Mouse (Mus musculus): ENCODE measurements around the gene Xirp1. TPM values are rescaled to one million over a fixed set of nuclear protein-coding genes. Genes with fewer than 3 reads are reported as not detected.
A peak's percentile ranks its signal among the peaks of the same experiment; 100 is the strongest.

The Xirp1 gene
- polyA plus RNA-seq, 1 experiment from 2014 or later, result 0.44 TPM

- Histone ChIP-seq H3K9me3 (peaks cover 5% of the 10 kb centered on the region; the same call in 1 of the 2 replicates), H3K4me1 (replicated peaks) (peaks cover 12% of the 10 kb centered on the region), H3K4me2 (no peak overlapping the region), H3K36me3 (no peaks in the 10 kb centered on the region), H3K27me3 (no peaks in the 10 kb centered on the region), H3K27ac (no peak overlapping the region), H3K9ac (replicated peaks) (no peak overlapping the region), H3K4me3 (replicated peaks) (no peak overlapping the region)
- 66% methylated on average over 3 of the region's 3 CpGs for WGBS
- no peak for ATAC-seq (ENCODE audit: insufficient number of reproducible peaks, insufficient read depth, low FRiP score, low TSS enrichment, low read depth)
These were observed 17.5 kb downstream of the Xirp1 start for GRCm38 (mm10) chr9:120005936-120006335.

- Histone ChIP-seq H3K9ac (replicated peaks) (no peak overlapping the region), H3K27me3 (no peaks in the 10 kb centered on the region), H3K27ac (no peak overlapping the region), H3K4me3 (replicated peaks) (no peak overlapping the region), H3K4me1 (replicated peaks) (peaks cover 12% of the 10 kb centered on the region), H3K9me3 (peaks cover 3% of the 10 kb centered on the region; the same call in 1 of the 2 replicates), H3K36me3 (no peaks in the 10 kb centered on the region), H3K4me2 (no peak overlapping the region)
- ATAC-seq (ENCODE audit: insufficient number of reproducible peaks, insufficient read depth, low FRiP score, low TSS enrichment, low read depth), result no peak
- 75% methylated on average over 5 of the region's 5 CpGs for WGBS
These were observed 20.5 kb downstream of the Xirp1 start for GRCm38 (mm10) chr9:120002893-120003292.

GRCm38 (mm10) chr9:120001945-120002725, 21.3 kb downstream of the Xirp1 start:
- Histone ChIP-seq H3K4me3 (replicated peaks) (peak overlapping the region; percentile 42), H3K27ac (peak overlapping the region; percentile 78), H3K4me1 (replicated peaks) (peaks cover 12% of the 10 kb centered on the region), H3K36me3 (no peaks in the 10 kb centered on the region), H3K27me3 (no peaks in the 10 kb centered on the region), H3K4me2 (peak overlapping the region; percentile 59), H3K9me3 (no peaks in the 10 kb centered on the region), H3K9ac (replicated peaks) (peak overlapping the region; percentile 53; the same call in 1 of the 2 replicates)
- peak; percentile 83 for ATAC-seq (ENCODE audit: insufficient number of reproducible peaks, insufficient read depth, low FRiP score, low TSS enrichment, low read depth)
- 11% methylated on average over 31 of the region's 31 CpGs for WGBS

- Histone ChIP-seq H3K4me1 (replicated peaks) (peaks cover 12% of the 10 kb centered on the region), H3K4me2 (no peak overlapping the region)
These were observed 22.6 kb downstream of the Xirp1 start for GRCm38 (mm10) chr9:120000761-120001160.

GRCm38 (mm10) chr9:119999636-120000035, 23.8 kb downstream of the Xirp1 start:
- no peaks in the 10 kb centered on the region for H3K9me3 ChIP-seq
- no peak overlapping the region for H3K27ac ChIP-seq
- no peak overlapping the region for H3K4me2 ChIP-seq
- no peak for ATAC-seq (ENCODE audit: insufficient number of reproducible peaks, insufficient read depth, low FRiP score, low TSS enrichment, low read depth)
- no peaks in the 10 kb centered on the region for H3K27me3 ChIP-seq
- H3K9ac ChIP-seq (replicated peaks), result no peak overlapping the region
- no peak overlapping the region for H3K4me3 ChIP-seq (replicated peaks)
- no peaks in the 10 kb centered on the region for H3K36me3 ChIP-seq
- WGBS, result 85% methylated on average over 6 of the region's 6 CpGs
- peaks cover 12% of the 10 kb centered on the region for H3K4me1 ChIP-seq (replicated peaks)

More at GRCm38 (mm10) chr9:120000761-120001160, 22.6 kb downstream of the Xirp1 start:
- no peak overlapping the region for H3K27ac ChIP-seq
- H3K4me3 ChIP-seq (replicated peaks), result no peak overlapping the region
- no peaks in the 10 kb centered on the region for H3K9me3 ChIP-seq
- H3K36me3 ChIP-seq, result no peaks in the 10 kb centered on the region
- WGBS, result 74% methylated on average over 5 of the region's 5 CpGs
- no peaks in the 10 kb centered on the region for H3K27me3 ChIP-seq
- ATAC-seq (ENCODE audit: insufficient number of reproducible peaks, insufficient read depth, low FRiP score, low TSS enrichment, low read depth), result no peak
- no peak overlapping the region for H3K9ac ChIP-seq (replicated peaks)

GRCm38 (mm10) chr9:119998776-119999175, 24.6 kb downstream of the Xirp1 start:
- no peak for ATAC-seq (ENCODE audit: insufficient number of reproducible peaks, insufficient read depth, low FRiP score, low TSS enrichment, low read depth)
- no peak overlapping the region for H3K4me3 ChIP-seq (replicated peaks)
- no peaks in the 10 kb centered on the region for H3K9me3 ChIP-seq
- peaks cover 12% of the 10 kb centered on the region for H3K4me1 ChIP-seq (replicated peaks)
- 82% methylated on average over 1 of the region's 1 CpGs for WGBS
- no peaks in the 10 kb centered on the region for H3K36me3 ChIP-seq
- no peak overlapping the region for H3K27ac ChIP-seq
- H3K9ac ChIP-seq (replicated peaks), result no peak overlapping the region
- H3K27me3 ChIP-seq, result no peaks in the 10 kb centered on the region
- no peak overlapping the region for H3K4me2 ChIP-seq

DNA sequence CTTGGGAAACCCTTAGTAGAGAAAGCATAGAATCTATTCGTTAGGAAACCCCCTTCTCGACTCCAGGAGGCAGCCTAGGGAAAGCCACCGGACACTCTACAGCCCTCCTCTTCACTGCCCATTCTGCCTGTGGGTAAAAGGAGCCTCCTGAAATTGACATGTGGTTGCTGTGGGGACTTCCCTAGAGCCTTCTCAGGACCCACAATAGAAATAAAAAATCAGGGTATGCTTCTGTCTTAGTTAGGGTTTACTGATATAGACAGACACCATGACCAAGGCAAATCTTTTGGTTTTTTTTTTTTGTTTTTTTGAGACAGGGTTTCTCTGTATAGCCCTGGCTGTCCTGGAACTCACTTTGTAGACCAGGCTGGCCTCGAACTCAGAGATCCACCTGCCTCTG, 27.3 kb downstream of the Xirp1 start:
- Histone ChIP-seq H3K36me3 (no peaks in the 10 kb centered on the region), H3K4me2 (no peak overlapping the region), H3K27ac (no peak overlapping the region), H3K9ac (replicated peaks) (no peak overlapping the region), H3K27me3 (peaks cover 12% of the 10 kb centered on the region), H3K4me1 (replicated peaks) (no peaks in the 10 kb centered on the region), H3K4me3 (replicated peaks) (no peak overlapping the region), H3K9me3 (no peaks in the 10 kb centered on the region)
- ATAC-seq (ENCODE audit: insufficient number of reproducible peaks, insufficient read depth, low FRiP score, low TSS enrichment, low read depth), result no peak
- WGBS, result 90% methylated on average over 4 of the region's 4 CpGs

DNA sequence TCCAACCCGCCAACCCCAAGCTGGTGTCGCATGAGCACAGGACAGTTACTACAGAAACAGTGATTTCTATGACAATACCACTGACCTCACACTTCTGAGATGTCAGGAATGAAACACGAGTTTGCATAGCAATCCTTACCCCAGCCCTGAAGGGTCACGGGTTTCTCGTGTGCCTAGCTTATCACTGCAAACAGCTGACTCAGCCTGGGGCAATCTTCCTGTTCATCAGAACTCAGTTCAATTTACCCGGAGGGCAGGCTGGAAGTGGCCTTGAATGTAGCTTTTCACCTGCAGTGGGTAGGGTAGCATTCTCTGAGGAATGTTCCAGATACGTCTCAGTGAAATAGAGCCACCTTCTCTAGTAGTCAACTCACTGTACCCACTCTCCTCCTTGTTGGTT, 29.2 kb downstream of the Xirp1 start:
- peaks cover 15% of the 10 kb centered on the region for H3K27me3 ChIP-seq
- H3K27ac ChIP-seq, result no peak overlapping the region
- H3K4me1 ChIP-seq (replicated peaks), result no peaks in the 10 kb centered on the region
- WGBS, result 74% methylated on average over 7 of the region's 7 CpGs
- no peak overlapping the region for H3K9ac ChIP-seq (replicated peaks)
- no peaks in the 10 kb centered on the region for H3K36me3 ChIP-seq
- H3K9me3 ChIP-seq, result no peaks in the 10 kb centered on the region
- no peak overlapping the region for H3K4me3 ChIP-seq (replicated peaks)
- ATAC-seq (ENCODE audit: insufficient number of reproducible peaks, insufficient read depth, low FRiP score, low TSS enrichment, low read depth), result no peak
- no peak overlapping the region for H3K4me2 ChIP-seq

DNA sequence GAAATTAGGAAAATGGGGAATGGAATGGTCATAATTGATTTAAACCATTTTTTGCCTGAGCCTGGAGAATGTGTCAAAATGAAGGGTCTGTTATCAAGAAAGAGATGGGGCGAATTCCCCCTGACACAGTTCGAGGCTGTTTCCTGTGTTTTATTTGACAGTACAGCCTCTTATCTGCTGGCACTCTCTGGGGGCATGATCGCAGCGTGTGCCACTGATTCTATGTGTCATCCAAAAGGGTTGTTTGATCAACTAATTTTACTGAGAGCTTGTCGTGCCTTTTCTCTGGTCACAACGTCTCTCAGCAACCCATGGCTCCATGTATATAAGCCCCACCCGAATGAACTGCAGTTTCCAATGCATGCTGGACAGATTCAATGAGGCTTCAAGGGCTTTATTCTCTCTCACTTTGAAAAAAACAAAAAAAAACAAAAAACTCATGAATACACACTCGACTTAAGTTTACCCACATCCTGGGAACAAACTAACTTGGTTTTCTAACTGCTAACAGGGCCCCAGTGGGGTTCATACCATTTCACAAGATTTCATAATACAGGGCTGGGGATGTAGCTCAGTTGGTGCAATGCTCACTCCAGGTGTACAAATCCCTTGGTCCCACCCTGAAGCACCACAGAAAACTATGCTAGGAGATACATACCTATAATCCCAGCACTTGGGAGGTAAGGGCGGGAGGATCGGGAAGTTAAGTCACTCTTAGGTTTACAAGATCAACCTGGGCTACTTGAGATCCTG, 30.1 kb downstream of the Xirp1 start:
- Histone ChIP-seq H3K4me2 (no peak overlapping the region), H3K9me3 (no peaks in the 10 kb centered on the region), H3K4me1 (replicated peaks) (no peaks in the 10 kb centered on the region), H3K9ac (replicated peaks) (no peak overlapping the region), H3K27ac (no peak overlapping the region), H3K27me3 (peaks cover 15% of the 10 kb centered on the region), H3K36me3 (no peaks in the 10 kb centered on the region), H3K4me3 (replicated peaks) (no peak overlapping the region)
- WGBS, result 77% methylated on average over 10 of the region's 10 CpGs
- no peak for ATAC-seq (ENCODE audit: insufficient number of reproducible peaks, insufficient read depth, low FRiP score, low TSS enrichment, low read depth)

GRCm38 (mm10) chr9:119991310-119991709, 32.1 kb downstream of the Xirp1 start:
- no peak overlapping the region for H3K4me2 ChIP-seq
- peaks cover 15% of the 10 kb centered on the region for H3K27me3 ChIP-seq
- no peak overlapping the region for H3K4me3 ChIP-seq (replicated peaks)
- H3K4me1 ChIP-seq (replicated peaks), result 0 out of 2 replicates have a peak, but pooled peaks cover 2% of the 10 kb centered on the region
- H3K9ac ChIP-seq (replicated peaks), result no peak overlapping the region
- ATAC-seq (ENCODE audit: insufficient number of reproducible peaks, insufficient read depth, low FRiP score, low TSS enrichment, low read depth), result no peak
- 31% methylated on average over 5 of the region's 5 CpGs for WGBS
- H3K9me3 ChIP-seq, result no peaks in the 10 kb centered on the region
- no peaks in the 10 kb centered on the region for H3K36me3 ChIP-seq
- no peak overlapping the region for H3K27ac ChIP-seq

GRCm38 (mm10) chr9:119988304-119988703, 35.1 kb downstream of the Xirp1 start:
- Histone ChIP-seq H3K9ac (replicated peaks) (no peak overlapping the region), H3K4me3 (replicated peaks) (no peak overlapping the region), H3K9me3 (no peaks in the 10 kb centered on the region), H3K4me1 (replicated peaks) (peaks cover 14% of the 10 kb centered on the region; the same call in 1 of the 2 replicates), H3K4me2 (no peak overlapping the region), H3K36me3 (no peaks in the 10 kb centered on the region), H3K27me3 (peaks cover 15% of the 10 kb centered on the region), H3K27ac (no peak overlapping the region)
- no peak for ATAC-seq (ENCODE audit: insufficient number of reproducible peaks, insufficient read depth, low FRiP score, low TSS enrichment, low read depth)
- 35% methylated on average over 7 of the region's 7 CpGs for WGBS

Measured in limb, embryonic 12.5 days (tissue).